Mouse (Mus musculus) liver, embryonic 14.5 days (tissue): ENCODE measurements around the gene Miga2.

Source experiments
- CTCF ChIP-seq: IDR thresholded peaks from 2 replicates; pipeline ENCODE4 v1.5.1; 2016; ENCODE audit warnings: antibody characterized with exemption, low read depth, control low read depth
- EP300 ChIP-seq: IDR thresholded peaks from 2 replicates; pipeline ENCODE4 v1.6.1; 2016; ENCODE audit warnings: antibody characterized with exemption, low read depth

- TF ChIP-seq EP300 (no peak), CTCF (no peak)
Measured at GRCm38 (mm10) chr2:30380564-30381376, 16.7 kb downstream of the Miga2 start.
